28 mouse cellular contexts compared by ENCODE assay signal in genomic region chr2:11182096-11182495, GRCm38 (mm10). TPM values are rescaled to one million over a fixed set of nuclear protein-coding genes. Genes with fewer than 3 reads are reported as not detected.
DNase-seq lines count a peak whose midpoint lies in the region; ATAC-seq and TF ChIP-seq lines count a peak whose summit lies in the region.
"Had no signal": no experiment of that assay in that cellular context is flagged by ENCODE, and none has a peak within 500 bp of the region (broad histone marks: within the 10 kb centered on the region; RNA-seq: fewer than 3 reads in every experiment).

No protein-coding gene starts in this region.

- H3K9me3 ChIP-seq in hindbrain, embryonic 12.5 days (replicated peaks): no peaks in the 10 kb centered on the region
- H3K9me3 ChIP-seq: embryonic facial prominence, embryonic 13.5 days; embryonic facial prominence, embryonic 15.5 days; forebrain, embryonic 10.5 days; forebrain, embryonic 12.5 days; G1E had no signal

- DNase-seq in gastrocnemius, adult 2 months: no peak
- no peak for DNase-seq in gastrocnemius, postnatal 10 days
- DNase-seq in CD4-positive helper T cell, adult 2 months (ENCODE audit: low read depth, low spot score): peak; percentile 55
- DNase-seq in naive thymus-derived CD4-positive, alpha-beta T cell, adult 2 months (ENCODE audit: low read depth): peak; percentile 58
- no peak for DNase-seq in retina, postnatal 1 day
- DNase-seq: adrenal gland, adult 2 months; adrenal gland, postnatal 10 days; adrenal gland, postnatal 25 days; B cell, adult 2 months; cerebellum, adult 11 months; cerebellum, adult 18-20 months; cerebellum, adult 8-10 months; cerebellum, adult 9-11 months; cerebellum, postnatal 14 days; cerebellum, postnatal 36 days; embryo, embryonic 11 days had no signal

- H3K4me3 ChIP-seq in gastrocnemius, adult 2 months: no peak overlapping the region
- H3K4me3 ChIP-seq in hindbrain, embryonic 12.5 days: no peak overlapping the region
- H3K4me3 ChIP-seq: embryonic facial prominence, embryonic 13.5 days; embryonic facial prominence, embryonic 15.5 days; erythroblast, embryonic 14.5 days; forebrain, embryonic 10.5 days; forebrain, embryonic 12.5 days had no signal

- intact Hi-C loops in gastrocnemius, adult 2 months (cut with DNase I): no loop called here

- H3K9ac ChIP-seq in hindbrain, embryonic 12.5 days: no peak overlapping the region
- H3K9ac ChIP-seq: embryonic facial prominence, embryonic 13.5 days; embryonic facial prominence, embryonic 15.5 days; forebrain, embryonic 12.5 days had no signal

- peak overlapping the region; percentile 80 for H3K27ac ChIP-seq in gastrocnemius, adult 2 months
- H3K27ac ChIP-seq in hindbrain, embryonic 12.5 days: no peak overlapping the region
- H3K27ac ChIP-seq: embryonic facial prominence, embryonic 13.5 days; embryonic facial prominence, embryonic 15.5 days; forebrain, embryonic 10.5 days; forebrain, embryonic 12.5 days had no signal

- no peaks in the 10 kb centered on the region for H3K4me1 ChIP-seq in hindbrain, embryonic 12.5 days
- H3K4me1 ChIP-seq: embryonic facial prominence, embryonic 13.5 days; embryonic facial prominence, embryonic 15.5 days; forebrain, embryonic 10.5 days; forebrain, embryonic 12.5 days had no signal

- H3K4me2 ChIP-seq in hindbrain, embryonic 12.5 days (replicated peaks): no peak overlapping the region
- H3K4me2 ChIP-seq: embryonic facial prominence, embryonic 13.5 days; embryonic facial prominence, embryonic 15.5 days; forebrain, embryonic 12.5 days had no signal

- no peaks in the 10 kb centered on the region for H3K36me3 ChIP-seq in hindbrain, embryonic 12.5 days
- H3K36me3 ChIP-seq: embryonic facial prominence, embryonic 13.5 days; embryonic facial prominence, embryonic 15.5 days; forebrain, embryonic 10.5 days; forebrain, embryonic 12.5 days; G1E had no signal

- H3K27me3 ChIP-seq in hindbrain, embryonic 12.5 days: no peaks in the 10 kb centered on the region
- H3K27me3 ChIP-seq: CH12.LX; embryonic facial prominence, embryonic 13.5 days; embryonic facial prominence, embryonic 15.5 days had no signal

- WGBS in hindbrain, embryonic 12.5 days: 91% methylated on average over 7 of the region's 7 CpGs

- peak; percentile 15 for ATAC-seq in activated CD4-positive, CD25-positive, alpha-beta regulatory T cell, adult 4 months
- no peak for ATAC-seq in hindbrain, embryonic 12.5 days (ENCODE audit: low FRiP score)
- ATAC-seq: forebrain, embryonic 14.5 days; forebrain, embryonic 16.5 days; Patski had no signal

- TF ChIP-seq CTCF in gastrocnemius, adult 2 months (IDR thresholded peaks at IDR 0.05): no peak

RNA-seq across cellular contexts. Expression of gene Prkcq, which starts 10.2 kb away (rescaled TPM):
- total RNA-seq in gastrocnemius, adult 2 months (2021): 10 to 100 TPM; 75.5 to 85.1 TPM
- total RNA-seq in gastrocnemius, postnatal 10 days (2021): 10 to 100 TPM; 48.8 to 53.9 TPM
- 100 to 1,000 TPM; 118 to 125 TPM for polyA plus RNA-seq in activated CD4-positive, CD25-positive, alpha-beta regulatory T cell, adult 4 months (2017; shearing (Covaris generic))
- 2.6 and 3.0 TPM in 2 replicates for polyA plus RNA-seq in hindbrain, embryonic 12.5 days (2016; fragmentation: Nextera tagmentation; extraction: Ambion mirVana)
- total RNA-seq: CH12.LX had no signal
- polyA plus RNA-seq: erythroblast, embryonic 14.5 days; G1E had no signal

Comparison
In these comparisons a context has a peak if more than half of its experiments do, and no peak if none do; other contexts are left out.
1. DNase-seq: peak in CD4-positive helper T cell, adult 2 months (single experiment) and naive thymus-derived CD4-positive, alpha-beta T cell, adult 2 months (single experiment); none in gastrocnemius, adult 2 months (single experiment), gastrocnemius, postnatal 10 days (single experiment) and retina, postnatal 1 day (single experiment).